Mouse (Mus musculus) WW6 (cell line): ENCODE results near the gene Cs.

Experiments used
- DNase-seq: peaks from one replicate; pipeline ENCODE4 v3.0.0-alpha.2; 2013; ENCODE audit warnings: low read depth, low spot score

Gene Cs

DNA sequence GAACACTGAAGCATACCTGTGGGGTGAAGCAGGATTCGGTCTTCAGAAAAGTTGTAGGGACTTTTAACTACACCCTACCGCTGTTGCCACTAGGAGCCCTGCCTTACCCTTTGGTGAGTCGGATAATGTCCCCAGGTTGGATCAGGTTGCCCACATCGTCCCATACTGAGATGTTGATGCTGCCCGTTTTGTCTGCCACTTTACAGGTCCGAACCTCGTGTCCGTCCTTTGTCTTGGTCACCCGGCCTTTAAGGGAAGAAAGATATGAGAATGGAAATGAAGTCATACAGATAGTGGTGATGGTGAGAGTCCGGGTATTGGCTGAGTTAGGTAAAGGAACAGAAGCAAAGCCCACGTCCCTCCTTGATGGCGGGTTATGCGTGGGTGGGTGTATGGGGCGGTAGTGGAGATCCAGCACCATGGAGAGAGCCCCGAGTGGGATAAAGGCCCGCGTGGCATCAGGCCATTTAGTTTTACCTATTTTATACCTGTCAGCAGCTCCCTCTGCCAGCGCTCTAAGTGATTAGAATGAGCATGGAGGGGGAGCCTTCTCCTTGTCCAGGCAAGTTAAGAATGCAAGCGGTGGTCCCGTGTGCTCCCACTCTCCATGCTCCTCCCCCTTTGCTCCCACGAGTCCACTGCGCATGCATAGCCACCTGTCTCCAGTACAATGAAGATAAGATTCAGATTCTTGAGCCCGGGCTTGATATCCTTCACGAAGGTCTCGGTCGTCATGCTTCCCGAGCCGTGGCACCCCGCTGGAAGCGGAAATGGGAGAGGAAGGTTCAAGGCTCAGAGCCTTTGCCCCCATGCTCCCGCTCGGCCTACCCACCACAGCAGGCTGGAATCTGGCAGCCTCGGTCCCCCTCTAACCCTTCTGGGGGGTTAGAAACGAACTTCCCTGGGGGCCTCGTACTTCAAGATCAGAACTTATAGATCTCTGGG, 71.3 kb downstream of the Cs start:
- DNase-seq = no peak

DNA sequence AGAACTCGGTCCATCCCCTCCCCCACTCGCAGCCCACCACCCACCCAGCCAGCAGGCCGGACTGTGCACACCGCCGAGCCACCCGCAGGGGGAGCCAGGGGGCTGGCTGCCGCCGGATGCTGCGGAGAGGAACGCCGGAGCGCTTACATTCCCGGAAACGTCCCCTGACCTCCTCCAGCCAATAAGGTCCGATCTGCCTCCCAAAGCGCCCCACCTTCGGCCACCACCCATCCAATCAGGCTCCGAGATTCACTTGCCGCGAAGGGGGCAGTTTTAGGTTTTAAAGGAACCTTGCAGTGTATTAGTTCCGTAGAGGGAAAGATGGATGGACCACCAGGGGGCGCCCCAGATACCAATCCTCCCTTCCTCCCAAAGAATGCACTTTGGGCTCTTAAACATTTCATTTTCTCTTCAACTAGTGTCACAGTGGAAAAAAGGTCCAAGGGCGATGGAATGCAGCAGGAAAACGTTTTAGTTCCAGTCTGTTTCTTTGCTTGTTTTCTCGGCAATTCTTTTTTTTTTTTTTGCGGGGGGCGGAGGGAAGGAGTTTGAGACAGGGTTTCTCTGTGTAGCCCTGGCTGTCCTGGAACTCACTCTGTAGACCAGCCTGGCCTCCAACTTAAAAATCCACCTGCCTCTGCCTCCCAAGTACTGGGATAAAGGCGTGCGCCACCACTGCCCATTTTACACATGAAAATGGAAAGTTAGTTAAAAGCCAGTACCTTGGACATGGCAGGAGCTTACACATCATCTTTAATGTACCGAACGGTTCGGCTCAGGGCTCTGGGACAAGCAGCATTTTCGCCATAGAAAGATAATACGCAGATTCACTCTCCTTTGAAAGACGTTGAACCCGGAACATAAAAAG, 72.4 kb downstream of the Cs start:
- DNase-seq = peak; percentile 94

DNA sequence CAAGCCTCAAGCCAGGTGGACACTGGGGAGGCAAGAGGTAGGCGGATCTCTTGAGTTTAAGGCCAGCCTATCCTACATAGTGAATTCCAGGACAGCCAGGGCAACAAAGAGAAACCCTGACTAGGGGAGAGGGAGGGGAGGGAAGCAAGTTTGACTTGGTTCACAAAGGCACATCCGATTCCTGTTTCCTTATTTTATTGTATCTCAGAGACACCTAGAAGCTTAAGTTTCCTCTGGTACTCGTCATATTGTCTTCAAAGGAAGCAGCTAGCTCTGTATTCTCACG, 73.0 kb downstream of the Cs start:
- no peak for DNase-seq

DNA sequence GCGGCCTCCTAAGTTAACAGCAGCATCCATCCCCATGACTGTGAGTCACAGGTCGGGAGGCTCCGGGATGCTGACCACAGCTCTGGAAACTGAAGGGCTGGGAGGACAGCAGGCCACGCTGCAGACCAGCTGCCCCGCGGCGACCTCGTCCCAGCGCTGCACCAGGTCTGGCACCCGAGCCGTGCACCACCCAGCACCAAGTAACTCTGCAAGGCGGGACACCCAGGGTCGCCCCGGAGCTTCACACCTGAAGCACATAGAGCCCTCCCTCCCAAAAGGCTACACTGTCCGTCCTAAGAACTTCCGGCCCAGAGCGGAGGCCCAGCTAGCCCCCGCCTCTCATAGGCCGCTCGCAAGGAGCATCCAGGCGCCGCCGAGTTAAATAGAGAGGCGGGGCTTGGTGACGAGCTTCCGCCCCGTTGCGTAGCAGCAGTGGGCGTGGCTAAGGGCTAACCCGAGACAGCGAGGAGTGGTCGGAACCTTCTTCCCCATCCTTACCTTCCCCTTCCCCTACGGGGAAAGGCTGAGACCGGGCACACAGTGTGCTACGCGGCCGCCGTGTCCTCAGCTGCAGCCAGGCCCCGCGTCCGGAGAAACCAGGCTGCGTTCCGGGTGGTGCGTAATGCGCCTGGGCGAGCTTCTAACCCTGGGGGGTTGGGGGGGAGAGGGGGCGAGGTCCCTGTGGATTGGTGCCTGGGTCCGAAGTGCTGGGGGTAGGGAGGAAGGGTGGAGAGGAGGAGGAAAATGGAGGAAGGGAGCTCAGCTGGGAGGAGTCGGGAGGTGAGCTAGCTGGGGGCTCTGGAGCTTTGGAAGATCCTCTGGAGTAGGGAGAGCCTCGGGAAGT, 73.9 kb downstream of the Cs start, which contains the start of the genes Nabp2 and Rnf41:
Gene Nabp2, minus strand, starts transcription at position 282 of the 844 bp plus-strand sequence.
Gene Rnf41, plus strand, starts transcription at position 447 of the 844 bp plus-strand sequence.
- peak; percentile 95 for DNase-seq

DNA sequence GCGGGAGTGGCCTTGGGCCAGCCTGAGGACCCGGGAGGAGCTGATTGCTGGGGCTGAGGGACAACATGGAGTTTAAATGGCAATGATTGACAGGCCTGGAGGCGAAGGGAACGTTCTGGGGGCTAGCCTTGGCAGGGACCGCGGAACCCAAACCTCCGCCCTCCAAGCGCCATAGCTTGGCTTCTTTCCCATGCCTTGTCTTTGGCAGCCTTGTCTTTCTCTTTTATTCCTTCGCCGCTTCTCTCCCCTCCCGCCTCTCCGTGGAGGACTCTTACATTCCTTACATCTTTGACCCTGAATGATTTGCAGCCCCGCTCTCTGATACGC, 74.5 kb downstream of the Cs start:
- no peak for DNase-seq
